Mouse (Mus musculus): ENCODE measurements around the gene 4930452B06Rik.

Gene 4930452B06Rik

DNA sequence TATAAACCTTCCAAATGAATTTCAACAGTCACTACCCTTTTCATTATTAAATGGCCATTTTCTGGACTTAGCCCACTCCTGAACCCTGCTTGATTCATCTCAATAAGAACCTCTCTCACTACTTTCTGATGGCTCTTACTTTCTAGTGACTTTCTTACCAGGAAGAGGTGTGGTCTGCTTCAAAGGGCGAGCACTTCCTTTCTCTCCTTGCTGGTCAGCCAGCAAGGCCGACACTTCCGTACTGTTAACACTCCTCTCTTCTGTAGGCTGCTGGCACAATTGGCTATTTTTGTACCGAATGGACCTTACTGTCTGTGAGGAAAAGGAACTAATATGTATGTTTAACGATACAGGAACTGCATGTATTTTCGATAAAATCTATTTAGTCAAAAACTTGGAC lies 148.4 kb downstream of the 4930452B06Rik start:
- DNase-seq, result no peak

- DNase-seq, result no peak
Observed at GRCm38 (mm10) chr14:8514071-8514470, 152.0 kb downstream of the 4930452B06Rik start.

GRCm38 (mm10) chr14:8511276-8511675 lies 154.8 kb downstream of the 4930452B06Rik start:
- peak; percentile 42 for DNase-seq

GRCm38 (mm10) chr14:8510288-8510959 lies 155.6 kb downstream of the 4930452B06Rik start:
- DNase-seq, result peak; percentile 16

GRCm38 (mm10) chr14:8508669-8509068 lies 157.4 kb downstream of the 4930452B06Rik start:
- DNase-seq, result no peak

- no peak for DNase-seq
Observed at GRCm38 (mm10) chr14:8504206-8504605, 161.8 kb downstream of the 4930452B06Rik start.

DNA sequence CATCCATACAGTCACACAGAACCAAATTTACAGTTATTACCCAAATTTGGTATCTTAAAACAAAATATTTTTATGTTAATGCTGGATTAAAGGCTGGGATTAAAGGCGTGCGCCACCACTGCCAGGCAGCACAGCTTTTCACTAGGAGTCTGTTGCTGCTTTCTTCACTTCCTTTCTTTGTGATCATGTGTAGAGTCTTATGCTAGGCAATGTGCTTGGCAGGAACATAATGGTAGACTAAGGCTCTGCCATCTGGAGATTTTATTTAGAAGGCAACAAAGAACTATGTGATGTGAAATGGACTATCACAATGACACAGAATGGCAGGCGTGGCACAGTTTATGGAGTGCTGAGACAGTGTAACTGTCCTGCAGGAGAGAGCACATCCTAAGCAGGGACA lies 162.7 kb downstream of the 4930452B06Rik start:
- peak; percentile 17 for DNase-seq

DNA sequence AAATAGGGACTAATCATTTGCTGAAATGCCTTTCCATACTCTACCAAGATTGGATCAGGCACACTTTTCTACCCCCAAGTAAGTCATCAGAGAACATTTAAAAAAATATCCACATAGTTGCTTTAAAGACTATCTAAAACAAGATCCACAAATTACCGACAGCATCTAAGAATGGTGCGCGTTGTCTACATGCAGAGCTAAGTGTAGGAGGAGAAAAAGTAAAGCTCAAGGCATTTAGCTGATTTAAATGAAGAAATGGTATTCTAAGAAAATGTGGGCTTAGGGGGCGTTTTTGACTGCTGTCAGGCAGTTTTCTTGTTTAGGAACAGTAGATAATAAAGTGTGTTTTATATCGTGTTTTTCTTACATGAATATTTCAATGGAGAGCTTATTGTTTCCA lies 163.5 kb downstream of the 4930452B06Rik start:
- no peak for DNase-seq

GRCm38 (mm10) chr14:8495691-8496090 lies 170.3 kb downstream of the 4930452B06Rik start:
- DNase-seq, result no peak

GRCm38 (mm10) chr14:8494952-8495351 lies 171.1 kb downstream of the 4930452B06Rik start:
- DNase-seq, result no peak

- no peak for DNase-seq
Observed at GRCm38 (mm10) chr14:8494260-8494659, 171.8 kb downstream of the 4930452B06Rik start.

DNA sequence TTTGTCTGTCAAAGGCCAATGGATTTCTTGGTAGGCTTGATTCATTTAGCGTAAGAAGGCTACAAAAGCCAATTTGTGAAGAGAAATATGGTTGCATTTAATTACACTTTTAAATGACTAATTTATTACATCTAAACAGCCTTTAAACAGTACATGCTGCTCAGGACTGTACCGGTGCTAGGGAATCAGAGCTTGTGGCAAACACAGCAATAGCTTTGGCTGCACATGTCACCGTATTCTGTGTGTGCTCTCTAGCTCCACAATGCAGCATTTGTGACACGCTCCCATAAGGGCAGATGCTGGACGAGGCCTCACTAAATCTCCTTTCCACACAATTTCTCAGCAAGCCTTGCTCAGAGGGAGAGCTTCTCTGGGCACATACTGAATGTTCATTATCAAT lies 187.9 kb downstream of the 4930452B06Rik start:
- DNase-seq, result no peak

- DNase-seq, result no peak
Observed at GRCm38 (mm10) chr14:8477348-8477747, 188.7 kb downstream of the 4930452B06Rik start.

GRCm38 (mm10) chr14:8476606-8477005 lies 189.4 kb downstream of the 4930452B06Rik start:
- peak; percentile 63 for DNase-seq

GRCm38 (mm10) chr14:8475851-8476250 lies 190.2 kb downstream of the 4930452B06Rik start:
- no peak for DNase-seq

DNA sequence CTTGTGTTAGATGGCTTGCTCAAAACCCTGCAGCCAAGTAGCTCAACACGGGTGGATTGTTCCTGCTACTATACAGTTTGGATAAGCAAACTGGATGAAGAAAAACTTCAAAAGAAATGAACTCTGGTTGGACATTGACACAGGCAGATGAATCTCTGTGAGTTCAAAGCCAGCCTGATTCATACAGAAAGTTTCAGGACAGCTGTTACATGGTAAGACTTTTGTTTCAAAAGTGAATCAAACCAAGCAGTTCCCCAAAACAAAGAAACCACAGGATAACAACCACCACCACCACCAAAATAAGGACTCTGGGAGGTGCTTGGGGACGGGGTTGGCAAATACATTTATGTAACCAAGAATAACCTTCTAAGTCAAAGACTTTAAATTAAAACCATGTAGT lies 193.2 kb downstream of the 4930452B06Rik start:
- no peak for DNase-seq

DNA sequence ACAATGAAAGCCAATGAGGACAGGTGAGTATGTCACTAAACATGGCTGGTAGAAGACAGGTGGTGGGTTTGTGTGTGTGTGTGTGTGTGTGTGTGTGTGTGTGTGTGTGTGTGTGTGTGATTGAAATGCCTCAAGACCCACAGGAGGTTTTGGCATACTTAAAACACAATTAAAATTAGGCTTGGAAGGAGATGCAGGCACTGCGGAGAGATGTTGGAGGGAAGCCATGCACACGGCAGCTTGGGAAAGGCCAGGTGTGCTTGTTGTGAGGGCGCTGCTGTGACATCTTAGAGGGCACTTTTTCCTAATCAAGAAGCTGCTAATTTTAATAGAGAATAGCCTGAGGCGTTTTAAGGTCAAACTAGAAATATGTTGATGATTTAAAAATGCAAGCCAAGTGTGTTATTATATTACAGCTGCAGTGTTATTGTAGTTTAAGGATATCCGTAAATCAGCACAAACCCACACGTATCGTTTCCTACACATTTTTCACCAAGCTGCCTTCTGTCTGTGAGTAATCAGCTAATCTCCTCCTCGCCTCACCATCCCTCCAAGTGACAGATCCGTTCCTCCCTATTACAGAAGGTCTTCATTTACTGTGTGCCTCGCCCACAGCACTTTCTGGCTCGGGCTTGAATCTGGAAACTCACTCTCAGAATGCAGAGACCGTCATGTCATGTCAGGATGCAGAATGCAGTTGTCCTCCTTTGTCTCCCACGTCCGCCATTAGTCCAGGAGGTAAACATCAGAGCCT lies 201.5 kb downstream of the 4930452B06Rik start:
- peak; percentile 44 for DNase-seq

GRCm38 (mm10) chr14:8462973-8463372 lies 203.1 kb downstream of the 4930452B06Rik start:
- DNase-seq, result no peak

GRCm38 (mm10) chr14:8462321-8462909 lies 203.6 kb downstream of the 4930452B06Rik start:
- DNase-seq, result no peak

GRCm38 (mm10) chr14:8460226-8461129 lies 205.6 kb downstream of the 4930452B06Rik start:
- DNase-seq, result peak; percentile 37

DNA sequence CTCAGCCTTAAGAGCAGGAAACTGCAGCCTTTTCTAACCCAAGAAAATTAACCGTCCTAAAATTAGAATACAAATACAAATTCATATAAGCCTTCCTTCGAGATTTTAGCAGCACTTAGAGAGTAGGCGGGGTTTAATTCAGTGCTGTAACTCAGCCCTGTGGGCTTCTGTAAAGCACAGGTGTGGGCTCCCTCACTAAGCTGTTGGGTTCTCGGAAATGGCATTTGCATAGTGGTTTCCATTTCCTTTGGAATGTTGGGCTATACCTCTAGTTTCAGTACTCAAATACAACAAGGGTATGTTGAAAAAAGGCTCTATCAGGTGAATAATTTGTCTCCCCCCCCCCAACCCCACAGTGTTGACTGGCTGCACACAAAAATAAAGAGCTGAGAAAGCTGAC lies 206.3 kb downstream of the 4930452B06Rik start:
- DNase-seq, result no peak

GRCm38 (mm10) chr14:8451117-8451516 lies 214.9 kb downstream of the 4930452B06Rik start:
- DNase-seq, result no peak

GRCm38 (mm10) chr14:8450342-8450741 lies 215.7 kb downstream of the 4930452B06Rik start:
- DNase-seq, result no peak
